Mouse (Mus musculus) embryo, embryonic 11.5 days (tissue): ENCODE results near the gene Tmtc4.

Experiments used
- DNase-seq: peaks from one replicate; pipeline ENCODE4 v3.0.0-alpha.2; 2012; ENCODE audit warnings: low read depth, low spot score

The Tmtc4 gene

DNA sequence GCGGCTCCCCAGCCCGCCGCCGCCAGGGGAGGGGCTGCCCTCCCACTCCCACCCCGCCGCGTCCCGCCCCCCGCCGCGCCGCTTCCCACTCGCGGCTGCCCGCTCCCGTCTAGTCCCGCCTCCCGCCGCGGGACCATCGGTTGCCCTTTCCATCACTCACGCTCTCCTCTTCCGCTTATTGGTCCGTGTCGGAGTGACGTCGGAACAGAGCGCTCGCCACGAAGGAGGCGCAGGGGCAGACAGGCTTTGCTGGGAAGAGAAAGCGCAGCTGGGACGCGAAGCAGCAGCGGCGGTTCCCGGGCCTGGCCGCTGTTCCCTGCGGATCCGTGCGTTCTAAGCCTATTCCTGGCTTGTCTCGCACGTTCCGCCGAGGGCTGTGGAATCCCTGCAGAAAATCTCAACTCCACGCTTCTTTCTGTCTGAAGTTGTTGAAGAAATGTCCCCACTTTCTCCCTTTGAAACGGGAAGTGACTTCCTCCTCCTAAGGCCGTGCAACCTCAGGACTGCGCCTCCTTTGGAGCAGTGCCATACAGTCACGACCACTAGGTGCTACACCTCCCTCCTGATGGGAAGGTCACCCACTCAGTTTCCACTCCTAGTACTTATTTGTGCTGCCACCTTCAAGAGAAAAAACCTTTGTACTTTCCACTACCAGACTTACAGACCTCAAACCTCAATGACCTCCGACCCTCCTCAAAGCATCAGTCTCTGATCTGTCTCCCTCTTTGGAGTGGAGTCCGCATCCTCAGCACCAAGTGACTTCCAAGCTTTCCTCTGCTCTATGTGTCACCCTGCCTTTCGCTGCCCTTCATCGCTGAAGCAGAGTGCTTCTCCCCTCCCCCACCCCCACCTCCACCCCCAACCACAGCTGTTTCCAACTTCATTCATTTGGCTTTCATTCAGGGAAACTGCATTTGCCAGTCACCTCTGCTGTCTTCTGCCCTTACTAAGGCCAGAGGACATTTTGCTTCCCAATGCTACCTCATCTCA is at the start of gene Tmtc4:
Tmtc4 (minus strand) TSS at position 810 of the 990 bp plus-strand sequence.
- peak; percentile 93 for DNase-seq

DNA sequence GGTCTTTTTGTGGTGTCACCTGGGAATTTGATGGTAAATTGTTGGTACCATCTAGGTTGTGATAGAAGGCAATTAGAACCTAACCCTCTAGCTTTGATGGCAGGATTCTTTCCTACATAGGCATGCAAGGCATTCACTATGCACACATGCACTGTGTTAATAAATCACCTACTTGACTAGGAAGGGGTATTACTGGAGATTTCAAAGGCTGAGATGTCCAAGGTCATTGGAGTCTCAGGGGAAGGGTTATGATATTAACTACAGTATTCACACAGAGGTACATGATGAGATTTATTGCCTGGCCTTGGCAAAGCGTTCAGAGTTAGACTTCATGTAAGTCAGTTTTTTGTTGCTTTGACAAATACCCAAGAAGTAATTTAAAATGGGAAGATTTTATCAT is 48.6 kb upstream of the Tmtc4 start:
- no peak for DNase-seq

DNA sequence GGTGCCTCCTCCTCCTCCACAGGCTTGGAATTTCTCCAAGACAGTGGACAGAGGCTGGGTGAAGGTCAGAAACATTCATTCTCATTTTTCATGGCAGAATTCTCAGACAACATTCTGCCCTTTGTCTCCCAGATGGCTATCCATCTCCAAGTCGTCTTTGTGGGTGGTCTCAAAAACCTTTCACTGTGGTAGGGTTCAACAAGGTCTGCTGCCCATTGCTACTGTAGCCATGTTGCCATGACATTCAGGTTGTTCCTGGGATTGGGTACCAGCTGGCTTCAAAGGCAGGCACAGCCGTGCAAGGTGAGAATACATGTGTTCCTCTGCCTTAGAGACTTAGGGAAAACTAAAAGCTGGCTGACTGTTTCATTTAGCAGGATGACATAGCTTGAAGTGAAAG is 44.0 kb upstream of the Tmtc4 start:
- DNase-seq: no peak

DNA sequence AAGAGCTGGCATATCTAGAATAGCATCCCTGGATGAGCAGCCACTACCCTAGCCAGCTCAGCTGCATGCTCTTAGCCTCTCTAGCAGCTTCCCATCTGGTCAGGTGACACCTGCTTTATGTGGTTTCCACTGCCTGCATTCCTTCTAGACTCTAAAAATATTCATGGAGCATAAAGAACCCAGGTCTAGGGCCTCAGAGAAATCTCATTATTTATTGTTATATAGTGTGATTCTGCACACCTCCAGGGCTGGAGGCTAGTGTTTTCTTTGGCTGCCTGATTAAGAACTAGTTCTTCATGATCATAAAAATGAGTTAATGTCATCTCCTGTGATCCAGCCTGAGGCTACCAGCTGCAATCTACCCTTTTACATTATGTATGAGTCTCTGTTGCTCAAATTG is 39.1 kb upstream of the Tmtc4 start:
- DNase-seq: no peak

DNA sequence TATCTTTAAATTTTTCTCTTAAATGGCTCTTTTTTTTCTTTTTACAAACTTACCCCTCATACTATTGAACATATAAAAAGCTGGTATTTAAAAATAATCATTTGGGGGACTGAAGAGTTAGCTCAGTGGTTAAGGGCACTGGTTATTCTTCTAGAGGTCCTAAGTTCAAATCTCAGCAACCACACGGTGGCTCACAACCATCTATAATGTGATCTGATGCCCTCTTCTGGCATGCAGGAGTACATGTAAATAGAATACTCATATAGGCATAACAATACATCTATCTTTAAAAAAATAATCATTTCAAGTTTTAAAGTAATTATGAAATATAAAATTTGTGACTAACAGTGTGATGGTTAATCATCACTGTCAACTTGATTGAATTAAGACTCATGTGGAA is 32.5 kb upstream of the Tmtc4 start:
- DNase-seq: no peak

DNA sequence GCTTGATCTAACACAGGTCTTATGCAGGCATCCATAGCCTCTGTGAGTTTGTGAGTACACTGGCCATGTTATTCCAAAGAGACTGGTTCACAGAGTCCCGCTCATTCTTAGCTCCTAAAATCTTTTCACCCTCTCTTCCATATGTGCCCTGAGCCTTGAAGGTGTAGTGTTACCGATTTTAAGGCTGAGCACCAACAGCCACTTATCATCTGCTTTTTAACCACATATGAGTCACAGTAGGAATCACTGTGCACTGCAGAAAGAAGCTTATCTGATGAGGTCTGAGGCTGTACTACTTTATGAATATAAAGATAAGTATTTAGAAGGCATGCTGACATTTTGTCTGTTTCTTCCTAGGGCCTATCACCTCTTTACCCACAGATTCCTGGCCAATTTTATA is 31.9 kb upstream of the Tmtc4 start:
- no peak for DNase-seq

DNA sequence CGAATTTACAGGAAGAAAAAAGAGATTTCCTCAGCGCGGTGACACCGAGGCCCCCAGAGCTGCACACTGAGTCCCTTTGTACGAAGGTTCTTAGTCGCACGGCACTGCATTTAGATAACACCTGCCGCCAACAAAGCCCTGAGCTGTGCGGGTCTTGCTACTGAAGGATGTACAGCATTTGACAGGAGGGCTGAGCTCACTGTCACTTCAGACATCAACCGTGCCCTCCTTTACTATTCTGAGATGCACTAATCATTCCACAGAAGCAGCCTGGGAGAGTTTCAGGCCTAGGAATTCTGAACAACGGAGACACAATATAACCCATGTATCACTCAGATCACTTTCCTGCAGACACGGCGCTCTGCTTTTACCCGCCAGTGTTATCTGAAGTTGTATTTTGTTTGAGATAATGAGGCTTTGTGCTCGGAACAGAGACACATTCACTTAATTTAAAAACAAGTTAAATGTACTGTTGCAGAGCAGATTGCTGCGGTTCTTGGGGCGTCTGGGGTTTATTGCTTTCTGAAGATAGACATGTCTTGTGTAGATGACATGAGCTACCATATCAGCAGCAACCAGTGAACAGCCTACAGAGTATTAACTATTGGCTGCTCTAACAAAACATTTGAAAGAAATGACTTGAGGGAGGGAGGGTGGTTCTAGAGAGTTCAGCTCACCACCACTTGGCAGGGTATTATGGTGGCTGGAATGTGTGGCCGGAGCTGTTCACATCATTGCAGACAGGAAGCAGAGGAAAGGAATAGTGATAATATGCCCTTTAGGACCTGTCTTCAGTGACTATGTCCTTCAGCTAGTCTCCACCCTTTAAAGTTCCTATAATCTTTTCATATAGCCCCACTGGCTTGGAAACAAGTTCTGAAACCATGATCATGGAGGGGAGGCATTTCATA is 25.5 kb upstream of the Tmtc4 start:
- DNase-seq: no peak

DNA sequence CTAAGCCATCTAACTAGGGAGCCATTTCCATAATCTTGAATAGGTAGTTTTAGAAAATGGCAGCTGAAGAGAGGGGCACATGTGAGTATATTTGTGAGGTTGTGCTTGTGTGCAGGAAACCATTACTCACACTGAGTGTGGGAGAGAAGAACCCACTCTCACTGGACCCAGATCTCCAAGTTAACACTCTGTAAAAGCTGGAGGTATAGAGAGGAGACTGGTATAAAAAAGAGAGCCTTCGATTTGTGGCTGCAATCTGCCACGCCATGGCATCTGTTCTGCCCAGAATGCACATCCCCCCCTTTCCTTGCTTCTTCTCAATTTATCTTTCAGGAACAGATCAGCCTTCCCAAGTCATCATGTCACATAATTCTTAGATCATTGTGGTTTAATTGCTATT is 24.8 kb upstream of the Tmtc4 start:
- DNase-seq: no peak

DNA sequence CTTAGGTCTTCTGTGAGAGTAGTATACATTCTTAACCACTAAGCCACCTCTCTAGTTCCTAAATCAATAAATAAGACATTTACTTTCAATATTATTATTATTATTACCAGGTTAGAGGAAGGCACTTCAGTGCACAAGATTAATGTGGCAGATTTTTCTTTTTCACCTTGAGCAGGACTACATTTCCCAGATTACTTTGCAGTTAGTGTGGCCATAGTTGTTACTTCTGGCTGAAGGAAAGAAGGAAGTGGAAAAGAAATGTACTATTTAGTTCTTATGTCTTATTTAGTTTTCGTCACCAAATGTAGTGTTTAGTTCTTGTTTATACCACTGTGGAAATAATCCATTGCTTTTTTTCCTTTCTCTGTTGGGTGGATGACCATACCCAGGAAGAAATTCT is 19.9 kb upstream of the Tmtc4 start:
- no peak for DNase-seq

DNA sequence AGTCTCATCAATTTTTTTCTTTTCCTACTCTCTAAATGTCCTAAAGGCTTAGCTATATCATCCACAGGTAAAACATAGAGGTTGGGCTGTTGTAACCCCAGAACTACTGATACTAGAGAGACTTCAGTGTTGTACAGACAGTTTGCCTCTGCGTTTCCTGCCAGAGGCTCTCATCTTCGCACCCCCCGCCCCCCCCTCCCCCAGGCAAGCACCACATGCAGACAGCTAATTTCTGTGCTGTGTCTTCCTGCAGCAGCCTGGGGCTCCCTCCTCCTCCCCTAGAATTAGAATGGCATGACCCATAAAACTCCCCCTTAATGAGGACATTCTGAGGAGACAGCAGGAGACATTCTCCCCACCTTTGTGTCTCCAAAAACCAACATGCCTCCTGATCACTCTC is 17.6 kb upstream of the Tmtc4 start:
- no peak for DNase-seq

DNA sequence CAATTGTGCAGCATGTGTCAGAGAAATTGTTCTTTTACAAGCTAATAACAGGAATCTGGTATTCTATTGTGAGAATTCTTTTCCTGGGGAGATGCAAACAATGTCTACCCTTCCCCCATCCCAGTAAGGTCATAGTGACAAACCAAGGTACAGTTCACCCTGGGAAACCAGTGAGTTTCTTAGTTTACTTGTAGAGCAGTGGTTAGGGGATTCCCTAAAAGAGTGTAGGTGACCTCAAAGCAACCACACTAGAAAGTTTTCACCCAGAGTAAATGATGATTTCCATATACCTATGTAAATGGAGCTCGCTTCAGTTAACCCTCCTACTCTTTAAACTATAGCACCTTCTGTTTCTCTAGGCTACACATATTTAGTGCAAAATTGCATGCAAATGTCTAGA is 13.6 kb upstream of the Tmtc4 start:
- no peak for DNase-seq

DNA sequence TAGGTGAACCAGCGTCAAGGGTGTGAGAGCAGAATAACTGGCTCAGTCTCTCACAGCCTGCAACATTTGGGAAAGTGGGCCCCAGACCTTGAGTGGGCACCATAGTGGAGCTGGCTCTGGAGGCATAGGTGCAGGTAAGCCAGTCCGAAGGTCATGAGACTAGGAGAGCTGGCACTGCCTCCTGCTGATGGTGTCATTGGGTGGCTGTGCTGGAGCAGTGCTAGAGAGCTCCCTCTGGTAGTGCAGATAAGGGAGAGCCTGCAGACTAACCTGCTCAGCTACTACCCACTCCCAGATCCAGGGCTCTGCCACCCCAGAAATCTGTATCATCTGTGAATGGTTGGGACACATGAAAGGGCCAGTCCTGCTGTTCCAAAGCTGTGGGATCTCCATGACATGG is 10.1 kb upstream of the Tmtc4 start:
- no peak for DNase-seq

DNA sequence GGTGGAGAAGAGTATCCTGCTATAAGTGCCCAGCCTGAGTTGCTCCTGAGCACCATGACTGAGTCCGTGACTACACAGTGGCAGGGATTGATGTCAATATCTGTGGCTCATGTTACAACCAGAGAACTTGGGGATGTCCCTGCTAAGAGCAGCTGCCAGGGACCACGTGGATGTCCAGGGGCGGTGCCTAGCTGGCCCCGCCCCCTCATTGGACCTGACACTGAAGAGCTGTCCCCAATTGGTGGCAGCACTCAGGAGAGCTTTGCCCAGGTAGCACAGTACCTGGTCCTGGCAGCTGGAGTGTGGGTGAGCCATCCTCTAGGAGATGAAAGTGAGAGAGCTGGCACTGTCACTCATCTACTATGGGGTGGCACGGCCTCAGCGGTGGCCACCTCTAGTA is 9.1 kb upstream of the Tmtc4 start:
- no peak for DNase-seq

DNA sequence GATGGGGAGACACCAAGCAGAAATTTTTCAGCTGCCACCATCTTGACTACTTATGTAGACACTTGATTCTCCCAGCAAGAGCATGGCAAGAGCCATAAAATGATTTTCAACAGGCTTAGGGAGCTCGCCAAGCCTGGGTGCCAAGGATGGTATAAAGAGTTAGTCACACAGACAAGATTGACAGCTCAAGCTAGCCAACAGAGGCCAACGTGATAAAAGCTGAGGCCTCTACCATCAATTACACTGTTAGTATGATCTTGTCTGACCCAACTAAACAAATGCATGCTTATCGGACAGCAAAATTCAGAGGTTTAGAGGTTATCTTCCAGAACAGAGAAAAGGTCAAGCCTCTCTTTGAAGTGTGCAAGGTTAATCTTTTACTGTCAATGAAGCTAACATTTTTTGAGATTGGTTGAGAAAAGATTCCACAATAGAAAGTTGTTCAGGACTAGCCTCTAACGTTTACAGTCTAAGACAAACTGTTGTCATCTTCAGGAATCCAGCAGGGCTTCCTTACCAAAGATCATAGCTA is 6.8 kb upstream of the Tmtc4 start:
- DNase-seq: no peak

DNA sequence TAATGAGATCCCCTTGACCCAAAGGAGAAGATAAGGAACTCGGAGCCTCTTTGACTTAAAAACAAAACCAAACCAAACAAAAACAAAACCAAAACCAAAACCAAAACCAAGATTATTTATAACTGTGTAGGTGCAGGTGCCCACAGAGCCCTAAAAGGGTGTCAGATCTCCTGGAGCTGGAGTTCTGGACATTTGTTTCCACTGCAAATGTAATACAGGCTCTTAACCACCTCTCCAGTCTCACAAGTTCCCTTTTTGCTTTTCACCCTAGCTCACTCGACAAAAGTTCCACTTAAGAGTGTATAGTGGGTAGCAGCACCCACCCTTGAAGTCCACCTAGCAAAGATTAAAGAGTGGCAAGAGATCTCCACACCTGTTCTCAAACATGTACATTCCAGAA is 2.6 kb upstream of the Tmtc4 start:
- no peak for DNase-seq

DNA sequence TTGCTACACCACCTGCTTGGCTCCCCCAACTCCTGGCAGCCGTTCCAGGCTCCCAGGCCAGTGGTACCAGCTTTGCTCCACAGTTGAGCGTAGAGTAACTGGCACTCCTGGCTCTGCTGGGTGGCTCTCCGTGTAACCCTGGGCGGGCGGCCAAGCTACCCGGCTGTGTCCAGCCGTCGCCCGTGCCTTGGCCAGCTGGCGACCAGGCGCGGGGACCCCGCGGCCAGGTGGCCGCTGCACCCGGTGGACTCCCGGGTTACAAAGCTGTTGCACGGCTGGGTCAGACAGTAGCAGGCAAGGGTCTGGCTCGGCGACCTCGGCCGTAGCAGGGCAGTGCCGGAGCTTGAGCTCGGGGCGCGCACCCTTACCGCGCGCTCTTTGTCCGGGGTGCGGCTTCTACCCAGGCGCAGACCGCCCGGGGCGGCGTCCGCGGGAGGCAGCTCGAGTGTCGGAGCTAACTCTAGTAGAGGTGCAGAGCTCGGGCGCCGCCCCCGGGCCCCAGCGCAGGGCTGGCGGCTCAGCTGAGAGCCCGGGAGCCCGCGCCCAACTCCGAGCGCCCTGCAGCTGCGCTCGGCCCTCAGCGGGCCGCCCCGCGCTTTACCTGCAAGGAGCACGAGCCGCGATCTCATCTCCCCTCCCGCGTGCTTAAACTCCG is 1.1 kb downstream of the Tmtc4 start:
- DNase-seq: no peak

DNA sequence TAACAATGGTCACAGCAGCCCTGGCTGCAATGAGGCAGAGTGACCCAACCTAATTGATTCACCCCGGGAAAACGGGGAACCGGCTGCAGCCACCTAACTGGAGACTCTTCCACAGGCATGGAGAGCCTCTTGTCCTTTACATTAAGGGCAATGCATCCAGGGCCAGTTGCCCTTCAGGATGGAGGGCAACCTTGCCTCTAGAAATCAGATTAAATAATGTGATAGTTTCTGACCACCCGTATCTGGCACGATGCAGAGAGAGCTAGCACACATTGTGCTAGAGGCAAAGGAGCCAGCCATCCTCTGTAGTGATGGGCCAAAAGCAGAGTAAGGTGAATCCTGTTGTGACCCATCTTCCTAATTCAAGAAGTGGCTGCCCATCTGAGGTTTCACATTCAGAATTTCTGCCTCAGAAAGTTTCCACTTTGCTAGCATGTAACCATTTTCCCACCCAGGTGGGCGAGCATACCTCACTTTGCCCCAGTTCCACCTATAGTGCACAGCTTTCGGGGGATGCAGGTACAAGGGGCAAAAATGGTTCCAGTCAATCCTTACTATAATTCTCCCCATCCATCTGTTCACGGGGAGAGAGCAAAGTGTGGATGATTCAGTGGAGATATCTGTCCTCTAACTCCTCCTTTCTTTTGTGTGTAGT is 1.9 kb downstream of the Tmtc4 start:
- no peak for DNase-seq

DNA sequence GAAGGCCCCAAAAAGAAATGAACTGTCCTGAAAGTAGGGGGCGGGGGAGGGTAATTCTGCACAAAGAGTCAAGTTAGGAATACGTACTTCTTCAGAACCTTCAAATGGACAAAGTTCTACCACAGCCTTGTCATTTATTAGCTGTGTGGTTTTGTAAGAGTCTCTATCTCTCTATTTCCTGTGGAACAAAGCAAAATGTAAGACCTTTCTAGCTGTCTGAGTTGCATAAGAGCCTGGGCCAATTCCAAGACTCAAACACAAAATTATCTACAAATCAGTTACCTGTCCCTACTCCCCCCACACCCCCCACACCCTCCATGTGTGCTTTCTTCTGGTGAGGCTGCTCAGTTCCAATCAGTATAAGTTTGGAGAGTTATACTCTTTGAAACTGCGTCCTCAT is 5.0 kb downstream of the Tmtc4 start:
- no peak for DNase-seq

DNA sequence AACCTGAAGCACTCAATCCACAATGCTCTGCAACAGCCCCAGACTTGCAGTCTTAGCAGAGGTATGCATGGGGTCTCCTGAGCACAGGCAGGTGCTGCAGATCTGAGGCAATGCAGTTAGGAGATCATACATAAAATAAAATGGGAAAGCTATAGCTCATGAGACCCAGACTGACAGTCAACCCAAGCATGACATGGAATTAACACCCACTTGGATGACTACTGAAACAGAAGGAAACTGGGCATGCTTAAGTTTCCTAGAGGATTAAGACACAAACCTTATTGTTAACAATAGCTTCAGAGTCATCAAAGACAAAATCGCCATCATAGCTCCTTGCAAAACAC is 6.1 kb downstream of the Tmtc4 start:
- no peak for DNase-seq

DNA sequence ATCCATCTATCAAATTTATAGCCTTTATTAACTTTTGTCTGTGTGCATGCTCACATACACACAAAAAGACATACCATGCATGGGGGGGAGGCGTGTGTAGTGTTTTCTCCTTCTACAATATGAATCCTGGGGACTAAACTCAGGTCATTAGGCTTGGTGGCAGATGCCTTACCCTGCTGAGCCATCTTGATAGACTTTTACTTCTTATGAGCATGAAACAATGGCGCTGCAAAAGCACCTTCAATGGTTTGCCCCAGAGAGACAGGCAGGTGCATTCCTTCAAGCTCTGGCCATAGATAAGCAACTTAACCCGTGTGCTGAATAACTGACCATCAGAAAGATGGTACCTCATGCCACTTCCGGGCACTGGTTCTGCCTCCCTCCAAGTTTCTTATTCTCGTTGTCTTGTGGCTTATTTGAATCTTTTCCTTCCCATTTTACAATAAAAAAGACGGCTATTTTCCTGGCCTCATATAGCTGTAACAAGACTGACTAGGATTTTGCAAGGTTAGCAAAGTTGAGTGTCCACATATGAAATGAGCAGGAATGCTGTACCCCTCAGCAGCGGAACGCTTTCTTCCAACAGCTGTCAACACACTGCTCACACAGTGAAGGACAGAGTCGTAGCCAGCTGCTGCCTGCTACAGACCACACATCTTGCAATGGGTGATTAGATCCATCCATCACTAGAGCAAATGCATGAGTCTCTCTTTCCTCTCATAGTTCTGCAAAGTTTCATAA is 6.6 kb downstream of the Tmtc4 start:
- no peak for DNase-seq
